In the genomic region with DNA sequence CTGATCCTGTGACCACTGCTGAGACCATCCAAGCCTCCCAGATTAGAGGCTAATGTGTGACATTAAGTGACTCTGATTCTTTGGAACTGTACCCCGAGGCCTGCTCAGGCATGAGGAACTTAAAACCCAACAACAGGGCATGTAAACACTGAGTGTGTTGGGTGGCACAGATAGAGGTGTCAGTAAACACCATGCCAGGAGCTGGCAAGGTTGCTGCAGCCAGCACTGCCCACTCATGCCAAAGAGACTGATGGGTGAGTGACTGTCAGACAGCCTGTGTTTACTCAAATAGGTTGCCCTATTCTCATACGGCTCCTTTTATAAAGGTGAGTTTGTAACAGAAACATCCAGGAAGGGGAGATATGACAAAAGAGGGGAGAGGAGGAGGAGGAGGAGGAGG, we compare ENCODE assay signal across 19 mouse cellular contexts.
"Had no signal": no experiment of that assay in that cellular context is flagged by ENCODE, and none has a peak within 500 bp of the region (broad histone marks: within the 10 kb centered on the region; RNA-seq: fewer than 3 reads in every experiment).

No protein-coding gene starts in this region.

- DNase-seq: kidney, adult 8-10 months; kidney, postnatal 10 days; kidney, postnatal 36 days; layer of hippocampus, postnatal 36 days; lung, adult 18-20 months; lung, postnatal 10 days; lung, postnatal 36 days; retina, postnatal 1 day; right cerebral cortex, postnatal 25 days; thymus, adult 18-20 months; thymus, postnatal 36 days had no signal

- ATAC-seq: liver, embryonic 12.5 days; midbrain, embryonic 15.5 days had no signal

- H3K4me2 ChIP-seq: kidney, embryonic 15.5 days; liver, embryonic 12.5 days; liver, embryonic 15.5 days; lung, embryonic 15.5 days; midbrain, embryonic 12.5 days; midbrain, embryonic 15.5 days; neural tube, embryonic 13.5 days had no signal

- H3K4me3 ChIP-seq: kidney, embryonic 15.5 days; left cerebral cortex, adult 2 months; liver, embryonic 12.5 days; liver, embryonic 15.5 days; lung, embryonic 15.5 days; midbrain, embryonic 12.5 days; midbrain, embryonic 15.5 days; neural tube, embryonic 13.5 days had no signal

- H3K36me3 ChIP-seq: kidney, embryonic 15.5 days; liver, embryonic 12.5 days; liver, embryonic 15.5 days; lung, embryonic 15.5 days; midbrain, embryonic 12.5 days; midbrain, embryonic 15.5 days; neural tube, embryonic 13.5 days had no signal

- H3K27me3 ChIP-seq: kidney, embryonic 15.5 days; lung, embryonic 15.5 days; midbrain, embryonic 12.5 days; midbrain, embryonic 15.5 days; neural tube, embryonic 13.5 days had no signal

- H3K9ac ChIP-seq: kidney, embryonic 15.5 days; liver, embryonic 12.5 days; liver, embryonic 15.5 days; lung, embryonic 15.5 days; midbrain, embryonic 12.5 days; midbrain, embryonic 15.5 days; neural tube, embryonic 13.5 days had no signal

- H3K27ac ChIP-seq: kidney, embryonic 15.5 days; left cerebral cortex, adult 2 months; liver, embryonic 12.5 days; liver, embryonic 15.5 days; lung, embryonic 15.5 days; midbrain, embryonic 12.5 days; midbrain, embryonic 15.5 days; neural tube, embryonic 13.5 days had no signal

- H3K9me3 ChIP-seq: kidney, embryonic 15.5 days; liver, embryonic 12.5 days; liver, embryonic 15.5 days; lung, embryonic 15.5 days; midbrain, embryonic 12.5 days; midbrain, embryonic 15.5 days; neural tube, embryonic 13.5 days had no signal
